Mouse (Mus musculus) left cerebral cortex, adult 9 months (tissue): Measurements from ENCODE around the gene S100a16.

Experiments used
- DNase-seq, 2 experiments: peaks; one replicate each; pipeline ENCODE4 v3.0.0; 2022; ENCODE audit warnings: low spot score in 2 of 2

Gene S100a16

GRCm38 (mm10) chr3:90517711-90518110 is 19.3 kb upstream of the S100a16 start:
- no peak for DNase-seq

- peak in 1 of 2 experiments; percentile 65 for DNase-seq
Observed at GRCm38 (mm10) chr3:90525421-90525820, 11.6 kb upstream of the S100a16 start.

- no peak for DNase-seq
Observed at GRCm38 (mm10) chr3:90526076-90526475, 11.0 kb upstream of the S100a16 start.

GRCm38 (mm10) chr3:90526580-90526979 is 10.5 kb upstream of the S100a16 start, which contains the start of gene S100a14:
Gene S100a14, plus strand, starts transcription at chr3:90526856.
- DNase-seq: no peak

GRCm38 (mm10) chr3:90527291-90527873 is 9.7 kb upstream of the S100a16 start:
- DNase-seq: no peak

- DNase-seq: no peak
Observed at GRCm38 (mm10) chr3:90531713-90532112, 5.3 kb upstream of the S100a16 start.

GRCm38 (mm10) chr3:90535446-90535845 is 1.6 kb upstream of the S100a16 start:
- DNase-seq: no peak

GRCm38 (mm10) chr3:90537905-90538296 is 847 bp downstream of the S100a16 start:
- no peak for DNase-seq

GRCm38 (mm10) chr3:90540904-90541303 is 3.9 kb downstream of the S100a16 start:
- DNase-seq: peak; percentile 22 to 47

GRCm38 (mm10) chr3:90549676-90550420 is 12.8 kb downstream of the S100a16 start:
- DNase-seq: no peak

GRCm38 (mm10) chr3:90550421-90550790 is 13.4 kb downstream of the S100a16 start:
- DNase-seq: no peak

- DNase-seq: no peak
Observed at GRCm38 (mm10) chr3:90552231-90552630, 15.2 kb downstream of the S100a16 start.

- DNase-seq: peak; percentile 48 to 56
Observed at GRCm38 (mm10) chr3:90555954-90556353, 18.9 kb downstream of the S100a16 start.

- no peak for DNase-seq
Observed at GRCm38 (mm10) chr3:90560008-90560628, 23.1 kb downstream of the S100a16 start, which contains the start of gene S100a3. Gene S100a3, plus strand, starts transcription at chr3:90560578.

- DNase-seq: no peak
Observed at GRCm38 (mm10) chr3:90574691-90575090, 37.6 kb downstream of the S100a16 start.

GRCm38 (mm10) chr3:90575320-90575719 is 38.3 kb downstream of the S100a16 start:
- DNase-seq: no peak

GRCm38 (mm10) chr3:90576351-90577001 is 39.4 kb downstream of the S100a16 start:
- DNase-seq: no peak

- no peak for DNase-seq
Observed at GRCm38 (mm10) chr3:90579433-90579832, 42.4 kb downstream of the S100a16 start.

GRCm38 (mm10) chr3:90581141-90581540 is 44.1 kb downstream of the S100a16 start:
- DNase-seq: no peak

- no peak for DNase-seq
Observed at GRCm38 (mm10) chr3:90582156-90582555, 45.1 kb downstream of the S100a16 start.

GRCm38 (mm10) chr3:90582556-90582955 is 45.5 kb downstream of the S100a16 start:
- DNase-seq: no peak

- no peak for DNase-seq
Observed at GRCm38 (mm10) chr3:90583893-90584292, 46.8 kb downstream of the S100a16 start.
